Mouse (Mus musculus): ENCODE data around the gene Chka. TPM values are rescaled to one million over a fixed set of nuclear protein-coding genes. Genes with fewer than 3 reads are reported as not detected.

Gene Chka
- total and polyA plus RNA-seq, 3 experiments = 7.6 to 13.0 (median 10.1) TPM

Other genes starting within 250 kb of the Chka start
Only the 20 nearest of the 21 such genes appear.
- gene Lrp5, start 165.2 kb upstream of the Chka start, total RNA-seq (2012; rRNA removed) = 0.88 and 1.4 TPM in 2 replicates
- gene Lrp5, start 165.2 kb upstream of the Chka start, total RNA-seq (2014; rRNA removed) = 0.13 and 0.32 TPM in 2 replicates
- 0.93 and 1.1 TPM in 2 replicates for gene Lrp5, start 165.2 kb upstream of the Chka start, polyA plus RNA-seq (2012; ENCODE audit: insufficient read length, low read depth)
- 7.9 and 8.0 TPM in 2 replicates for gene 1810055G02Rik, start 143.5 kb upstream of the Chka start, total RNA-seq (2012; rRNA removed)
- 4.9 and 5.6 TPM in 2 replicates for gene 1810055G02Rik, start 143.5 kb upstream of the Chka start, total RNA-seq (2014; rRNA removed)
- 9.5 and 10.8 TPM in 2 replicates for gene 1810055G02Rik, start 143.5 kb upstream of the Chka start, polyA plus RNA-seq (2012; ENCODE audit: insufficient read length, low read depth)
- gene Kmt5b, start 84.4 kb upstream of the Chka start, total RNA-seq (2012; rRNA removed) = 10.9 and 11.0 TPM in 2 replicates
- gene Kmt5b, start 84.4 kb upstream of the Chka start, total RNA-seq (2014; rRNA removed) = 13.9 and 15.1 TPM in 2 replicates
- gene Kmt5b, start 84.4 kb upstream of the Chka start, polyA plus RNA-seq (2012; ENCODE audit: insufficient read length, low read depth) = 16.6 and 24.2 TPM in 2 replicates
- 46.6 and 53.2 TPM in 2 replicates for gene Tcirg1, start 55.4 kb downstream of the Chka start, total RNA-seq (2012; rRNA removed)
- 48.5 and 51.6 TPM in 2 replicates for gene Tcirg1, start 55.4 kb downstream of the Chka start, total RNA-seq (2014; rRNA removed)
- gene Tcirg1, start 55.4 kb downstream of the Chka start, polyA plus RNA-seq (2012; ENCODE audit: insufficient read length, low read depth) = 62.8 and 67.2 TPM in 2 replicates
- 216 TPM in 2 replicates for gene Ndufs8, start 61.0 kb downstream of the Chka start, total RNA-seq (2012; rRNA removed)
- 196 and 248 TPM in 2 replicates for gene Ndufs8, start 61.0 kb downstream of the Chka start, total RNA-seq (2014; rRNA removed)
- 182 and 195 TPM in 2 replicates for gene Ndufs8, start 61.0 kb downstream of the Chka start, polyA plus RNA-seq (2012; ENCODE audit: insufficient read length, low read depth)
- gene Aldh3b1, start 78.0 kb downstream of the Chka start, total RNA-seq (2012; rRNA removed) = 5.7 and 8.1 TPM in 2 replicates
- 3.7 and 5.9 TPM in 2 replicates for gene Aldh3b1, start 78.0 kb downstream of the Chka start, total RNA-seq (2014; rRNA removed)
- gene Aldh3b1, start 78.0 kb downstream of the Chka start, polyA plus RNA-seq (2012; ENCODE audit: insufficient read length, low read depth) = 7.4 and 8.1 TPM in 2 replicates
- gene Unc93b1, start 83.4 kb downstream of the Chka start, total RNA-seq (2012; rRNA removed) = 77.9 and 84.7 TPM in 2 replicates
- 72.7 and 82.3 TPM in 2 replicates for gene Unc93b1, start 83.4 kb downstream of the Chka start, total RNA-seq (2014; rRNA removed)
- gene Unc93b1, start 83.4 kb downstream of the Chka start, polyA plus RNA-seq (2012; ENCODE audit: insufficient read length, low read depth) = 105 and 117 TPM in 2 replicates
- not detected in 2 replicates for gene Aldh3b3, start 106.9 kb downstream of the Chka start, total RNA-seq (2012; rRNA removed)
- gene Aldh3b3, start 106.9 kb downstream of the Chka start, total RNA-seq (2014; rRNA removed) = not detected in 2 replicates
- gene Aldh3b3, start 106.9 kb downstream of the Chka start, polyA plus RNA-seq (2012; ENCODE audit: insufficient read length, low read depth) = not detected in 2 replicates
- gene Aldh3b2, start 120.6 kb downstream of the Chka start, total RNA-seq (2012; rRNA removed) = not detected in 2 replicates
- gene Aldh3b2, start 120.6 kb downstream of the Chka start, total RNA-seq (2014; rRNA removed) = not detected in 2 replicates
- not detected in 2 replicates for gene Aldh3b2, start 120.6 kb downstream of the Chka start, polyA plus RNA-seq (2012; ENCODE audit: insufficient read length, low read depth)
- 0.25 TPM in 1 of 2 replicates, not detected in the other for gene Acy3, start 134.8 kb downstream of the Chka start, total RNA-seq (2012; rRNA removed)
- gene Acy3, start 134.8 kb downstream of the Chka start, total RNA-seq (2014; rRNA removed) = not detected in 2 replicates
- gene Acy3, start 134.8 kb downstream of the Chka start, polyA plus RNA-seq (2012; ENCODE audit: insufficient read length, low read depth) = 0.29 and 0.83 TPM in 2 replicates
- gene Tbx10, start 141.0 kb downstream of the Chka start, total RNA-seq (2012; rRNA removed) = not detected in 2 replicates
- gene Tbx10, start 141.0 kb downstream of the Chka start, total RNA-seq (2014; rRNA removed) = not detected in 2 replicates
- not detected in 2 replicates for gene Tbx10, start 141.0 kb downstream of the Chka start, polyA plus RNA-seq (2012; ENCODE audit: insufficient read length, low read depth)
- gene Nudt8, start 148.8 kb downstream of the Chka start, total RNA-seq (2012; rRNA removed) = 31.4 and 36.3 TPM in 2 replicates
- gene Nudt8, start 148.8 kb downstream of the Chka start, total RNA-seq (2014; rRNA removed) = 31.7 and 40.2 TPM in 2 replicates
- gene Nudt8, start 148.8 kb downstream of the Chka start, polyA plus RNA-seq (2012; ENCODE audit: insufficient read length, low read depth) = 24.7 and 28.2 TPM in 2 replicates
- gene Gm49405, start 148.9 kb downstream of the Chka start, total RNA-seq (2012; rRNA removed) = 2.0 and 2.1 TPM in 2 replicates
- 0.99 and 1.1 TPM in 2 replicates for gene Gm49405, start 148.9 kb downstream of the Chka start, total RNA-seq (2014; rRNA removed)
- 2.7 and 3.3 TPM in 2 replicates for gene Gm49405, start 148.9 kb downstream of the Chka start, polyA plus RNA-seq (2012; ENCODE audit: insufficient read length, low read depth)
- 4.4 and 5.2 TPM in 2 replicates for gene Doc2g, start 151.5 kb downstream of the Chka start, total RNA-seq (2012; rRNA removed)
- gene Doc2g, start 151.5 kb downstream of the Chka start, total RNA-seq (2014; rRNA removed) = 2.1 and 2.7 TPM in 2 replicates
- gene Doc2g, start 151.5 kb downstream of the Chka start, polyA plus RNA-seq (2012; ENCODE audit: insufficient read length, low read depth) = 5.7 and 6.4 TPM in 2 replicates
- 183 TPM in 2 replicates for gene Ndufv1, start 161.0 kb downstream of the Chka start, total RNA-seq (2012; rRNA removed)
- gene Ndufv1, start 161.0 kb downstream of the Chka start, total RNA-seq (2014; rRNA removed) = 119 TPM in 2 replicates
- 133 and 136 TPM in 2 replicates for gene Ndufv1, start 161.0 kb downstream of the Chka start, polyA plus RNA-seq (2012; ENCODE audit: insufficient read length, low read depth)
- 529 and 544 TPM in 2 replicates for gene Gstp1, start 186.2 kb downstream of the Chka start, total RNA-seq (2012; rRNA removed)
- 333 and 343 TPM in 2 replicates for gene Gstp1, start 186.2 kb downstream of the Chka start, total RNA-seq (2014; rRNA removed)
- 468 and 696 TPM in 2 replicates for gene Gstp1, start 186.2 kb downstream of the Chka start, polyA plus RNA-seq (2012; ENCODE audit: insufficient read length, low read depth)
- gene Gstp2, start 194.2 kb downstream of the Chka start, total RNA-seq (2012; rRNA removed) = 6.0 and 21.1 TPM in 2 replicates
- gene Gstp2, start 194.2 kb downstream of the Chka start, total RNA-seq (2014; rRNA removed) = not detected in 2 replicates
- 1.4 and 2.4 TPM in 2 replicates for gene Gstp2, start 194.2 kb downstream of the Chka start, polyA plus RNA-seq (2012; ENCODE audit: insufficient read length, low read depth)
- gene Gstp3, start 207.8 kb downstream of the Chka start, total RNA-seq (2012; rRNA removed) = 0.46 and 1.4 TPM in 2 replicates
- not detected in 2 replicates for gene Gstp3, start 207.8 kb downstream of the Chka start, total RNA-seq (2014; rRNA removed)
- not detected in 2 replicates for gene Gstp3, start 207.8 kb downstream of the Chka start, polyA plus RNA-seq (2012; ENCODE audit: insufficient read length, low read depth)
- not detected in 2 replicates for gene Cabp2, start 229.8 kb downstream of the Chka start, total RNA-seq (2012; rRNA removed)
- gene Cabp2, start 229.8 kb downstream of the Chka start, total RNA-seq (2014; rRNA removed) = not detected in 2 replicates
- gene Cabp2, start 229.8 kb downstream of the Chka start, polyA plus RNA-seq (2012; ENCODE audit: insufficient read length, low read depth) = not detected in 2 replicates
- gene Cdk2ap2, start 245.4 kb downstream of the Chka start, total RNA-seq (2012; rRNA removed) = 69.5 and 90.3 TPM in 2 replicates
- gene Cdk2ap2, start 245.4 kb downstream of the Chka start, total RNA-seq (2014; rRNA removed) = 57.0 and 63.4 TPM in 2 replicates
- 55.6 and 67.1 TPM in 2 replicates for gene Cdk2ap2, start 245.4 kb downstream of the Chka start, polyA plus RNA-seq (2012; ENCODE audit: insufficient read length, low read depth)